Mouse (Mus musculus) brain, embryonic 14.5 days (tissue): Measurements from ENCODE around the gene Olfr1223.

ENCODE experiments used
- CTCF ChIP-seq: fragments of 200-500 bp; IDR thresholded peaks from 2 replicates; pipeline ENCODE4 v1.5.1; 2012; ENCODE audit warnings: inconsistent platforms, mild to moderate bottlenecking, moderate library complexity, borderline replicate concordance; ENCODE audit not compliant: insufficient read depth, insufficient read length; ENCODE audit errors: extremely low read depth
- POLR2A ChIP-seq: fragments of 200-500 bp; IDR thresholded peaks from 2 replicates; pipeline ENCODE4 v1.6.1; 2012; ENCODE audit warnings: mild to moderate bottlenecking, inconsistent platforms, borderline replicate concordance; ENCODE audit not compliant: poor library complexity, insufficient read depth, insufficient read length, severe bottlenecking; ENCODE audit errors: extremely low read depth

DNA sequence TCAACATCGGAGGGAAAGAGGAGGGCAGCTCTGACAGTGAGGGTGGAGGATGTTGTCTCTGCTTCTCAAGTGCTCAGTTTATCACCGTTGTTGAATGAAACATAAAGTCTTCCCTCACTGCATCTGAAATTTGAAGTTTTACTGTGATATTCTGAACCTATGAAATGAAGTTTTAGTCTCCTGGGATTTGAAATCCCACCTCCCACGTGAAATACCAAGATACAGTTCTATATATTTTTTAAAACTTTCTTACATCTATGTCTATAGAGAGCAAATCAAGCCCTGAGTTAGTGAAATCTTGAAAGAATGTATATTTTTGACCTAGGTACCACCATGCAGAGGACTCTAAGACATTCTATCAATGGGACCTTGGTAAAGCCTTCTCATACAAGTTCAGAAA is 44.6 kb downstream of the Olfr1223 start, which contains the start of gene Olfr1220:
- TF ChIP-seq CTCF (no peak), POLR2A (no peak)
